Mouse (Mus musculus) heart, adult 2 months (tissue): Measurements from ENCODE around the gene Olfr441. TPM values are rescaled to one million over a fixed set of nuclear protein-coding genes. Genes with fewer than 3 reads are reported as not detected.
"Not testable (repeated sequence)": the region's sequence is repeated elsewhere in the genome, so short reads cannot be mapped to it uniquely, and the experiment has no call there.

Source experiments
- DNase-seq, 2 experiments: peaks; one replicate each; pipeline ENCODE4 v3.0.0; 2021
- H3K27ac ChIP-seq: fragments of 200-600 bp; 2 replicates; pipeline ENCODE4 v1.8.1; 2022
- H3K27me3 ChIP-seq: fragments of 200-500 bp; 2 replicates; pipeline ENCODE4 v1.6.1; 2012; ENCODE audit warnings: mild to moderate bottlenecking, low read length, inconsistent platforms, mixed read lengths; ENCODE audit not compliant: control insufficient read depth, insufficient read depth
- H3K36me3 ChIP-seq: fragments of 200-500 bp; 2 replicates; pipeline ENCODE4 v1.6.1; 2012; ENCODE audit warnings: low read length, inconsistent platforms; ENCODE audit not compliant: control insufficient read depth, insufficient read depth
- H3K4me1 ChIP-seq: fragments of 200-500 bp; 2 replicates; pipeline ENCODE4 v1.6.1; 2011; ENCODE audit warnings: low read length; ENCODE audit not compliant: control insufficient read depth, insufficient read depth
- H3K4me3 ChIP-seq: fragments of 200-600 bp; 2 replicates; pipeline ENCODE4 v1.8.1; 2022
- H3K79me2 ChIP-seq: fragments of 200-500 bp; replicated peaks from 2 replicates; pipeline ENCODE4 v1.6.1; 2012; ENCODE audit warnings: mild to moderate bottlenecking, inconsistent platforms, low read length, moderate library complexity, mixed read lengths; ENCODE audit not compliant: control insufficient read depth, insufficient read depth
- H3K9ac ChIP-seq: fragments of 200-500 bp; 2 replicates; pipeline ENCODE4 v1.6.1; 2012; ENCODE audit warnings: low read depth, mild to moderate bottlenecking, control low read depth, inconsistent platforms, low read length, mixed read lengths
- CTCF ChIP-seq: fragments of 200-600 bp; IDR thresholded peaks from 2 replicates; pipeline ENCODE4 v1.8.1; 2022; ENCODE audit warnings: antibody characterized with exemption, mild to moderate bottlenecking, moderate library complexity
- EP300 ChIP-seq: fragments of 200-500 bp; IDR thresholded peaks from 2 replicates; pipeline ENCODE4 v1.6.1; 2011; ENCODE audit warnings: low read depth, low read length, control low read depth; ENCODE audit not compliant: insufficient read depth
- POLR2A ChIP-seq: fragments of 200-500 bp; IDR thresholded peaks from 2 replicates; pipeline ENCODE4 v1.6.1; 2011; ENCODE audit warnings: mild to moderate bottlenecking, low read depth, low read length, control low read depth; ENCODE audit not compliant: insufficient read depth
- WGBS: fragments of 180-500 bp; shearing (Covaris S2); methylation state at CpG from one replicate; pipeline ENCODE4 v1.1.7; 2018; 5-methylcytosine and 5-hydroxymethylcytosine counted together
- intact Hi-C: fragments of 180-260 bp; cut with DNase I; formaldehyde crosslinking; loops from one replicate; pipeline ENCODE4 v1.15.1; 2025
- long read RNA-seq: library from polyadenylated mRNA; stranded (forward); transcript quantifications from one replicate; pipeline ENCODE4 v2.0.0, GENCODE M21; 2021
- polyA plus RNA-seq: library from polyadenylated mRNA; depleted of rRNA; stranded (reverse); fragments of >200 nt; gene quantifications from 2 replicates; pipeline ENCODE4 v1.2.3, GENCODE M21; 2012; rRNA removed
- total RNA-seq, 2 experiments: library from RNA; stranded (reverse); gene quantifications; 2 replicates each; pipeline ENCODE4 v1.2.3; 2021

The Olfr441 gene
- total RNA-seq (not detected), polyA plus RNA-seq (not detected in 2 replicates)
- long read RNA-seq, partial matches to known transcripts: 0 of 1 reads
- long read RNA-seq, other reads (novel, unspliced or antisense): 1 of 1 reads

DNA sequence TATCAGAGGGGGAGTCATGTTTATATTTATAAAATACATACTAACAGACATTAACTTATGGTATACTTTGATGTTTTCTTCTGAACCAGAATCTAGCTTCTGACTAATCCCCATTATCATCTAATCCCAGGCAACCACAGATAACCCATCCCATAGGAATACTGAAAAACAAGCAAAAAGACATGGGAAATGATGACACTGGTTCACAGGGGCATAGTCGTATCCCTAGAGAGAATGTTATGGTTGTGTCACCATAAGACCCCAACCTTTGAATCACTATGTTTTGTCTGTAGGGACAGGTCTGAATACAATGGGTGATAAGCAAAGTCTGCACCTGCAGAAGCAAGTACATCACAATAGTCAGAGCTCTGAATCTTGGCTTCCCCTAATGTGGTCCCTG is at the start of gene Olfr441:
Gene Olfr441 (plus strand): TSS at position 301 of the 400 bp plus-strand sequence.
- H3K79me2 ChIP-seq, H3K27ac ChIP-seq, H3K4me3 ChIP-seq, H3K27me3 ChIP-seq, intact Hi-C loops, H3K9ac ChIP-seq, H3K36me3 ChIP-seq, DNase-seq, H3K4me1 ChIP-seq: not testable (repeated sequence)
- 61% methylated on average over 1 of the region's 1 CpGs for WGBS

DNA sequence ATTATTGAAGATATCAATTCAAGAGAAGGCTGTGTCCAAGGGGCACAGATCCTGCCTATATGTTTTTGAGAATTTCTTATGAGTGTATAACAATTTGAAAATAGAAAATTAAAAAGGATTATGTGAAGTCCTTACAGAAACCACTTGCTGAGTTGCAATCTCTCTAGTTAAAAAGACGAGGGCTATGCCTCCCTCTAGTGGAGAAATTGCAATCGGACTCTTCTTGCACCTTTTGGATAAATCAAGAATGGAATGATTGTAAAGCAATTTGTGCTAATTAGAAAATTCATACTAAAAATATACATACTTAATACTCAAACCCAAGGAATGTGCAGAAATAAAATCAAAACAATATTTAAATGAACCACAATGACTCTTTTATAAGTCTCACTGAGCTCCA is 27.4 kb upstream of the Olfr441 start:
- TF ChIP-seq CTCF (peak; percentile 58), POLR2A (no peak)
- WGBS: 14% methylated on average over 2 of the region's 2 CpGs
- H3K27ac ChIP-seq: no peak overlapping the region
- no peak for DNase-seq
- H3K4me3 ChIP-seq: no peak overlapping the region
- H3K36me3 ChIP-seq: no peaks in the 10 kb centered on the region
- no peaks in the 10 kb centered on the region for H3K27me3 ChIP-seq
- H3K9ac ChIP-seq: no peak overlapping the region
- intact Hi-C loops: no loop called here
- H3K4me1 ChIP-seq: no peaks in the 10 kb centered on the region
- H3K79me2 ChIP-seq: no peaks in the 10 kb centered on the region

DNA sequence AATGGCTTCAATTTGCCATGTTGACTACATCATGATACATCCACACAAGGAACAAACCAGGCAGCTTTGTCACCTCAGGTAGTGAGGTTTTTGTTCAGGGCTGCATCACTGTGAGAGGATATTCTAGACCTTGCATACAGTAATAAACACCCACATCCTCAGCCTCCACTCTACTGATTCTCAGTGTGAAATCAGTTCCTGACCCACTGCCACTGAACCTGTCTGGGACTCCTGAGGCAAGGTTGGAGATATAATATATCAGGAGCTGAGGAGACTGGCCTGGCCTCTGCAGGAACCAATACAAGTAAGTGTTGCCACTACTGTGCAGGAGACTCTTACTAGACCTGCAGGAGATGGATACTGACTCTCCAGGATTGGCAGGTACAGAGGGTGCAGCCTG is 24.8 kb upstream of the Olfr441 start:
- H3K4me3 ChIP-seq, H3K4me1 ChIP-seq, DNase-seq, intact Hi-C loops, H3K36me3 ChIP-seq, H3K27ac ChIP-seq, H3K9ac ChIP-seq, H3K27me3 ChIP-seq, H3K79me2 ChIP-seq: not testable (repeated sequence)

DNA sequence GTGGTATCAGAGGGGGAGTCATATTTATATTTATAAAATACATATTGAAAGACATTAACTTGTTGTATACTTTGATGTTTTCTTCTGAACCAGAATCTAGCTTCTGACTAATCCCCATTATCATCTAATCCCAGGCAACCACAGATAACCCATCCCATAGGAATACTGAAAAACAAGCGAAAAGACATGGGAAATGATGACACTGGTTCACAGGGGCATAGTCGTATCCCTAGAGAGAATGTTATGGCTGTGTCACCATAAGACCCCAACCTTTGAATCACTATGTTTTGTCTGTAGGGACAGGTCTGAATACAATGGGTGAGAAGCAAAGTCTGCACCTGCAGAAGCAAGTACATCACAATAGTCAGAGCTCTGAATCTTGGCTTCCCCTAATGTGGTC is 40.1 kb downstream of the Olfr441 start, which contains the start of gene Olfr237-ps1:
Gene Olfr237-ps1 (plus strand): TSS at position 301 of the 400 bp plus-strand sequence.
- H3K79me2 ChIP-seq, DNase-seq, H3K4me1 ChIP-seq, H3K9ac ChIP-seq, intact Hi-C loops, H3K27me3 ChIP-seq, H3K4me3 ChIP-seq, H3K27ac ChIP-seq, H3K36me3 ChIP-seq: not testable (repeated sequence)
- WGBS: 63% methylated on average over 2 of the region's 2 CpGs

DNA sequence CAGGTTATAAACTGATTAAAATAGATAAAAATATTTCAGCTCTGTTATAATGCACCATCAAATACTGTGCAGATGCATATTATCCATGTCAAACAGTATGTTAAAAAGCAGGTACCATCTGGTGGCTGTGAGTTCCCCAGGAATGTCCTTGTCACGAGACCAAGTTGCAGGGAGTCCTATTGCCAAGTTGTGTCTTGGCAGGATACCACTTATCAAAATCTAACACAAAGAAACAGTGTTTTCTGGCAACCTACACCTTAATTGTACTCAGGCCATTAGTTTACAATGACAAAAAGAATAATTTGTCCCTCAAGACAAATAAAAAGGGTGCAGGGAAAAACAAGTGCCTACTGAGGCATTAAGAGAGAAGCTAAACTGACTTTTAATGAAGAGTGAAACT is 53.3 kb downstream of the Olfr441 start:
- no peaks in the 10 kb centered on the region for H3K4me1 ChIP-seq
- no peak overlapping the region for H3K9ac ChIP-seq
- no peak overlapping the region for H3K4me3 ChIP-seq
- no peaks in the 10 kb centered on the region for H3K27me3 ChIP-seq
- DNase-seq: no peak
- no peaks in the 10 kb centered on the region for H3K36me3 ChIP-seq
- intact Hi-C loops: no loop called here
- H3K27ac ChIP-seq: no peak overlapping the region
- H3K79me2 ChIP-seq: no peaks in the 10 kb centered on the region
- no peak for TF ChIP-seq CTCF
- no peak for TF ChIP-seq EP300
- no peak for TF ChIP-seq POLR2A
- 28% methylated on average over 1 of the region's 1 CpGs for WGBS

DNA sequence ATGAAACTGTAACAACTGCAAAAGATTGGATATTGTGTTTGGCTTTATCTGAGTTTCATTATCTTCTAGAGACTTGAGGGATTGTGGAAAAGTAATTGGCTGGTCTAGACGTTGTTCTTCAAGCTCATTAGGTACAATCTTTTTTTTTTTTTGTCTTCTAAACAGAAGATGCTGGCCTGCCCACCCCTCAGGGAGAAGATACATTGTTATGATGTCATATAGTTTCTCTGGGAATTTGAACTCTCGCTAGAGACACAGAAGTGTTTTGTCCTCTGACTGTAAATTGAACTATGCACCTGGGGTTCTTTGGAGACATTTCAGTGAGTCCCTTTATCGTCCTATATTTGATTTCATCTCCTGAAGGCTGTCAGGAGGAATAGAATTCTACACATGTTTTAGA is 56.8 kb downstream of the Olfr441 start, which contains the start of gene Olfr437:
Gene Olfr437 (plus strand): TSS at position 301 of the 400 bp plus-strand sequence.
- TF ChIP-seq CTCF: no peak
- TF ChIP-seq POLR2A: no peak
- TF ChIP-seq EP300: no peak
- Histone ChIP-seq H3K4me3 (no peak within 1 kb of the TSS), H3K9ac (no peak within 1 kb of the TSS), H3K79me2 (no peaks in the 10 kb centered on the region), H3K4me1 (no peaks in the 10 kb centered on the region), H3K27me3 (no peaks in the 10 kb centered on the region), H3K27ac (no peak within 1 kb of the TSS), H3K36me3 (no peaks in the 10 kb centered on the region)
- DNase-seq: no peak
- 47% methylated on average over 3 of the region's 3 CpGs for WGBS
- intact Hi-C loops: no loop called here

DNA sequence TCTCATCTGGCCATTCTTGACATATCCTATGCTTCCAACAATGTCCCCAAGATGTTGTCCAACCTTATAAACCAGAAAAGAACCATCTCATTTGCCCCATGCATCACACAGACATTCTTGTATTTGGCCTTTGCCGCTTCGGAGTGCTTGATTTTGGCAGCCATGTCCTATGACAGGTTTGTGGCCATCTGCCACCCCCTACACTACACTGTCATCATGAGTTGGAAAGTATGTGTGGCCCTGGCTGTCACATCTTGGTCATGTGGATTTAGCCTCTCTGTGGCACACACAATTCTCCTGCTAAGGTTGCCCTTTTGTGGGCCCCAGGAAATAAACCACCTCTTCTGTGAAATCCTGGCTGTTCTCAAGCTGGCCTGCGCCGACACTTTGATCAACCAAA is 61.1 kb downstream of the Olfr441 start:
- no peak for TF ChIP-seq CTCF
- TF ChIP-seq POLR2A: no peak
- no peak for TF ChIP-seq EP300
- 92% methylated on average over 4 of the region's 4 CpGs for WGBS
- Histone ChIP-seq H3K27ac (no peak overlapping the region), H3K27me3 (no peaks in the 10 kb centered on the region), H3K79me2 (no peaks in the 10 kb centered on the region), H3K4me1 (no peaks in the 10 kb centered on the region), H3K36me3 (no peaks in the 10 kb centered on the region), H3K9ac (no peak overlapping the region), H3K4me3 (no peak overlapping the region)
- no peak for DNase-seq
- intact Hi-C loops: no loop called here

Other genes starting within 250 kb of the Olfr441 start
- not detected for gene Olfr448, start 215.9 kb upstream of the Olfr441 start, total RNA-seq
- not detected in 2 replicates for gene Olfr448, start 215.9 kb upstream of the Olfr441 start, polyA plus RNA-seq
- not detected for gene Olfr447, start 197.5 kb upstream of the Olfr441 start, total RNA-seq
- not detected in 2 replicates for gene Olfr447, start 197.5 kb upstream of the Olfr441 start, polyA plus RNA-seq
- not detected for gene Olfr446, start 185.0 kb upstream of the Olfr441 start, total RNA-seq
- not detected in 2 replicates for gene Olfr446, start 185.0 kb upstream of the Olfr441 start, polyA plus RNA-seq
- not detected for gene Olfr444, start 157.3 kb upstream of the Olfr441 start, total RNA-seq
- gene Olfr444, start 157.3 kb upstream of the Olfr441 start, polyA plus RNA-seq: not detected in 2 replicates
- gene Olfr237-ps1, start 40.2 kb downstream of the Olfr441 start, total RNA-seq: not detected
- gene Olfr237-ps1, start 40.2 kb downstream of the Olfr441 start, polyA plus RNA-seq: not detected in 2 replicates
- not detected for gene Olfr437, start 56.9 kb downstream of the Olfr441 start, total RNA-seq
- gene Olfr437, start 56.9 kb downstream of the Olfr441 start, polyA plus RNA-seq: not detected in 2 replicates
- not detected for gene Olfr13, start 65.8 kb downstream of the Olfr441 start, total RNA-seq
- gene Olfr13, start 65.8 kb downstream of the Olfr441 start, polyA plus RNA-seq: not detected in 2 replicates
- gene Olfr435, start 90.8 kb downstream of the Olfr441 start, total RNA-seq: not detected
- gene Olfr435, start 90.8 kb downstream of the Olfr441 start, polyA plus RNA-seq: not detected in 2 replicates
- not detected for gene Olfr434, start 106.7 kb downstream of the Olfr441 start, total RNA-seq
- gene Olfr434, start 106.7 kb downstream of the Olfr441 start, polyA plus RNA-seq: not detected in 2 replicates
- gene Olfr47, start 125.2 kb downstream of the Olfr441 start, total RNA-seq: not detected
- not detected in 2 replicates for gene Olfr47, start 125.2 kb downstream of the Olfr441 start, polyA plus RNA-seq
- gene Arhgef5, start 159.2 kb downstream of the Olfr441 start, total RNA-seq: 10 to 100 TPM; 12.8 to 13.7 TPM
- 10.7 and 17.0 TPM in 2 replicates for gene Arhgef5, start 159.2 kb downstream of the Olfr441 start, polyA plus RNA-seq
- gene Nobox, start 203.2 kb downstream of the Olfr441 start, total RNA-seq: not detected
- not detected in 2 replicates for gene Nobox, start 203.2 kb downstream of the Olfr441 start, polyA plus RNA-seq